Mouse (Mus musculus): Measurements from ENCODE around the gene Akap6.

Akap6 gene

DNA sequence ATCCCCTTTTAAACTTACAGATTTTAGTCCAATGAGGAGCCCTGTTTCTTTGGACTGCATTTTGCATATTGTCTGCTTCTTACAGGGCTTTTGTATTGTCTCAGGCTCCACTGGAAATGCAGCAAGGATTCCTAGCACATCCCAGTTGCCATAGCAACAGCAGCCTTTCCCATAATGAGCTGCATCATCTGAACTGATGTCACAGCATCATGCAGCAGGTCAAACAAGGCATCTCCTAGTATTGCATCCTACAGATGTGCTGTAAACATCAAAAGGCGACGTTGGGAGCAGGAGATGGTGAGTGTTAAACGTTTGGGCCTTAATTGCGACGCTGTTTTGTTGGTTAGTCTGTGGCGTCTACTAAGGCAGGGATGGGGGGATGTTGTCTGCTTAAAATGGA lies at the start of gene Akap6:
Gene Akap6, plus strand, starts transcription at position 238 of the 400 bp plus-strand sequence.
- no peak for DNase-seq (ENCODE audit: low spot score)

DNA sequence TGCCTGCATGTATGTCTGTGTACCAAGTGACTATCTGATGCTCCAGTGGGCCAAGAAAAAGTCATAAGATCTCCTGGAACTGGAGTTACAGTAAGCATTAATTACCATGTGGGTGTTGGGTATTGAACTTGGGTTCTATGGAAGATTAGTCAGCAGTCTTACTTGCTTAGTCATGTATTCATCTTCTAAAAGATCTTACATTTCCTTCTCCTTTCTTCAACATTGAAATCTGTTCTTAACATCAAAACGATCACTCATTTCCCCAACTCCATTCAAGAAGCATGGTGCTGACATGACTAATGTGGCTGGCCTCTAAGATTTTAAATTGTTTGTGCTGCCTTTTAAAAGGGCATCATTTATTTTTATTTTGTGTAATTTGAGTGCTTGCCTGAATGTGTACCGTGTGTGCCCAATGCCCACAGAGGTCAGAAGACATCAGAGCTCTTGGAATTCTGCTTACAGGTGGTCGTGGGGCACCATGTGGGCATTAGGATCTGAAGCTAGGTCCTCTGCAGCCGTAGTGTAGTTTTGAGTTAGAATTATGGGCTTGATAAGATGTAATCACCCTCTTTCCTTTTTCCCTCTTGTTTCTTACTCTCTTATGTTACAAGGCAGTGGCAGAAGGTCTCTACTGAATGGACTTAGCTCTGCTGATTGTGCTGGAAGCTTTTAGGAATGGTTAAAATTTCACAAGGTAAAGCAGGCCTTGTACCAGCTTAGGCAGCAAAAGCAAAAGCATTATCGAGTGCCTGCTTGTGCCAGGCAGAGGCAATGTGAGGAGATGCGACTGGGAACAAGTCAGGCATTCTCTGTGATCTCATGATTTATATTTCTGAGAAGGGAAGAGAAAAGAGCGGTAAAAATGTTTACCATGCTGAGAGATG lies 36.0 kb upstream of the Akap6 start:
- DNase-seq (ENCODE audit: low spot score), result no peak

DNA sequence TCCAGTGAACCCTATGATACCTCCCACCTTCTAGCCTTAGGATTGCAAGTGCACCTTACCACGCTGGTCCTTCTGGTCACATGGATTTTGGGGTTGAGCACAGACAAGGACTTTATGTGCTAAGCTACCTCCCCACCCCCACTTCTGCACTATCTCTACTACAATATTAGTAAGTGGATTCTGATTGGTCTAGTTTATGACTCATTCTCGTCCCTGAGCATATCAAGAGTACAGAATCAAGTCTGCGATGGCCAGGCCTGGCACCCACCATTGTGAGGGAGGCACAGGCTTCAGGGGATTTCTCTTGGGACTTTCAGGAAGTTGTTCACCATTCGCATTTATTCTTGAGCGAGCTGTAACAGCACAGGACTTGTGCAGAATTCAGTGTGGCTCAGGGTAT lies 34.2 kb upstream of the Akap6 start:
- DNase-seq (ENCODE audit: low spot score), result no peak

DNA sequence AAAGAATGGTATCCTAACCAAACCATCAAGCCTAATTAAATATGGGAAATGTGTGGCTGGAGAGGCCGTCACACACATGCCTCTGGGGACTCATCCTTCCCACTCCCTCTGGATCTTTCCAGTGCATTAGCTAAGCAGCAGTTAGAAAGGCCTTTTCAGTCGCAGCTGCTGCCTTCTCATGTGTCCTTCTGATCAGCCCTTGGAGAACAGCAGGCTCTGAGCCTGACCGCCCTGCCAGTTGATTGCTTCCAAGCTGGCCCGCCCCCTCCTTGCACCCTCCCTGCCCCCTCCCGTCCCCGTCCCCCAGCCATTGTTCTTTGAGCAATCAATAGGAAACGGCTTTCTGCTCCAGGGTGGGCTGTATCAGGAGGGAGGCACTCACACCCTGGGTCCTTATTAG lies 27.7 kb upstream of the Akap6 start:
- peak; percentile 6 for DNase-seq (ENCODE audit: low spot score)

DNA sequence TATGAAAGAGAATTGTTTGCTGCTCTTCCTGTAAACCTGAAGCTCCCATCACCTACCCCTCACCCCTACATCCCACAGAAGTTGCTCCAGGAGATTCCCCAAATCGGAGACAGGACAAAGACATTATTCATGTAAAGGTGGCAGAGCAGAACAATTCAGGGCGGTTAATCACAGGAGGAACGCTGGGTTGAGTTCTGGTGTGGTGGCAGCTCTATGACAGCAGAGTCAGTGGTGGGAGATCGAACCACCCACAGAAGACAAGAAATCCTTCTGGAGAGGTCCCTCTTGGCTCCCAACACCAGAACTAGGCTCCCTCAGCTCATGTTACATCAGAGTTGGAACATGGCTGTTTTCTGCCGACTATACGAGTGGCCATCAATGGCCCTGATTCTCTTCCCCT lies 27.2 kb upstream of the Akap6 start:
- DNase-seq (ENCODE audit: low spot score), result no peak

DNA sequence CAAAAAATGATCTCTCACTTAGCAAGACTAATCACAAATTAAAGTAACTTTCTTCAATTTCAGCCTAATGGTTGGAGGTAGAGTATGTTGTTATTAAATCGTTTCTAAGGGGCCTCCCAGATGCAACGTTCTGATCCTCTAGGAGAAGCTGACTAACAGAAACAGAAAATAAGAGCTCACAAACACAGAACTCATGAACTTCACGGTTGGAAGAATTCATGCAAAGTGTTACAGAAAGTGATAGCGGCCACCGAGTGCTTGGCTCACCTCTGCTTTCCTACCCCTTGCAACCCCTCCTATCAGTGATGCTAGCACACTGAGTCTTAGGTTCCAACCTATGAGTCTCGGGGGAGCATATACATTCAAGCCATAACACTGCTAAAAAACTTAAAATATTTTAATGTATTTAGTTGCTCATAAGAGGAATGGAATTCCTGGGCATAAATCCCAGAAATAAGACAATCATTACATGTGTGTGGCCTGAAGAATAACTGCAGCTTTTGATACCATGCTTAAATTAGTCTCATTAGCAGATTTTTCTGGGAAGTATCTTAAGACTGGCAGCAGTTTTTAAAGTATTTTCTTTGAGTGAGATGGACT lies 25.7 kb upstream of the Akap6 start:
- no peak for DNase-seq (ENCODE audit: low spot score)

DNA sequence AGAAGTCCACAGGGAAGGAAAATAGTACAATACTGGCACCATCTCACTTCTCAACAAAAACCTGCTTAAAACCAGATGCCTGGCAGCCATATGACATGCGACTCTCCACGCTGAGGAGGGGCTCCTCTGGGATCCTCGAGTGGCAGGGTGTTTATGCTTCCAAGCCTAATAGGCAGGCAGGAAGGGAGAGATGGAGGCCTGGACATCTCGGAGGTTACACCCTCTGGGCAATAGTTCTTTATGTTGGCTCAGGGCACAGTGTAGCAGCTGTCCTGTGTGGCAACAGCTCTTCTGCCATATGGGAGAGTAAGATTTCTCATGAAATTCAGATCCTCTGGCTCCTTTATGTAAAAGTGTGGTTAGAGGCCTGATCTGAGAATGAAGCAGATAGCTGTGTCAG lies 24.2 kb upstream of the Akap6 start:
- DNase-seq (ENCODE audit: low spot score), result no peak

DNA sequence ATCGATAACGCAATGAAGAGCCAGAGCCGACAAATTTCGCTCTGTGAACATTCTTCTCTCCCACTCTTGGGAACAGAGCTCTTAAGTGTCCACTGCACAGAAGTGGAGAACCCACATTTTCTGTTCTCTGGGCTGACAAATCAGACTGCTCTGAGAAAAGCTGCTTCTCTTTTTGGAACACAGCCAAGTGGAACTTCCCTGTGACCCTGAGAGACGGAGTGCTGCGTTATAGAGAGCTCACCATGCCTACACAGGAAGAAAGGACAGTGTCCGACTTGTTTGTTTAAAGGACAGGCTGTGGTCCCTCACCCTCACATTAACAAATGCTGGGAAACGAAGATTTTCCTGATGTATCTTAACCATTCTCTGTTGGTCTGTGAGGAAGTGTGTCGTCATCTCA lies 11.8 kb upstream of the Akap6 start:
- DNase-seq (ENCODE audit: low spot score), result no peak

DNA sequence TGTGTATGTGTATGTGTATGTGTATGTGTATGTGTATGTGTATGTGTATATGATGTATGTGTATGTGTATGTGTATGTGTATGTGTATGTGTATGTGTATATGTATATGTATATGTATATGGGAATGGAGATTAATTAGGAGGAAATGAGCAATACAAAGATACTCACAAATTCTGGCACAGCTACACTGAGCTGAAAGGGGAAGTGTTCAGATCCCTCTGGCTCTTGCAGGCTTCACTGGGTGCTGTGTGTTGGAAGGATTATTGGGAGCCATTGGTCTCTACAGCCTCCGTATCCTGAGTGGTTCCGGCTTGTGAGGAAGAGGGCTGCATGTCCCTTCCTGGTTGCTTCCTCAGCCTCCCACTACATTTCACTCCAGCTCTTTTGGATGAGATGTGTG lies 10.5 kb upstream of the Akap6 start:
- no peak for DNase-seq (ENCODE audit: low spot score)

DNA sequence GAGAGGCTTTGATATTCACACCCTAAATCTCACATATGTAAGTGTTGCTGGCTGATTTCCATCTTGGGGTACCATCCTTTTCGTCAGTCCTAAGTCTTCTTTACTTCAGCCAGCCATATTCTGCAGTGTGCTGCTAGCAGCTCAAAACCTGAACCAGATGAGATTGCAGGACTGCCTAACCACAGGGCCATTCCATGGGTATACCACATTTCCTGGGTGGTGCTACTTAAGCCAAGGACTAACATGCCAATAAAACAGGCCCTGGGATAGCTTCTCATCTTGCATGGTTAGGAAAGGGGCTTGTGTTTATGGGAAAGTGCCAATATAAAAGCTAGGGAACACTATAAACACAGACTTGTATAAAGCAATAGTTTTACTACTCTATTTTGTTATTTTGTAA lies 7.6 kb upstream of the Akap6 start:
- no peak for DNase-seq (ENCODE audit: low spot score)

DNA sequence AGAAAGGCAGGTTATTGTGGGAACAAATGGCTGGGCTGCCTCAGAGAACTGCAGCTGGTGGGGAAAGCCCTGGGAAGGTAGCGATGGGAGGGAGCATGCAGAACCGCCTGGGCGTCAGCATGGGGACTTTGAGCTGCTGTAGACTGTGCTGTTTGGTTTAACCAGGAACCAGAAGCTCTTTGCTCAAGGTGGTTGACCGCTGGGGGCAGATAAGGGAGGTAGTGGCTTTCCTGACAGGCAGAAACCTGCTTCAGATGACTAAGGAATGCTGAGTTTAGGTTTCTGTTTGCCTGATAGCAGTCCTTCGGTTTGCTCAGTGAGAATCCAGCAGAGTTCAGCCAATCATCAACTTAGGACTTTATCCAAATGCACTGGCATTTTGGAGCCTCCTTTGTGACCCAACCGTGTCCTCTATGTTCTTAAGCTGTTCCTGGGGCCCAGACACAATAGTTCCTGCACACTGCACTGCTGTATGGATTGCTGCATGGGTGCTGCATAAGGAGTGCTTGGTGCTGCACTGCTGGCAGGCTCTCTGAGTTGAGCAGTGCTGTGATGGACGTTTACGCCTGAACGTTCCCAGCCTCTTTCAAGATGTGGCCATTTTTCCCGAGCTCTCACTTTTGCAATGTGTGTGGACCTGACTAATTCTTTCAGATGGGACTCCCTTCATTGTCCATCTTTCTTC lies 6.8 kb upstream of the Akap6 start:
- DNase-seq (ENCODE audit: low spot score), result no peak

DNA sequence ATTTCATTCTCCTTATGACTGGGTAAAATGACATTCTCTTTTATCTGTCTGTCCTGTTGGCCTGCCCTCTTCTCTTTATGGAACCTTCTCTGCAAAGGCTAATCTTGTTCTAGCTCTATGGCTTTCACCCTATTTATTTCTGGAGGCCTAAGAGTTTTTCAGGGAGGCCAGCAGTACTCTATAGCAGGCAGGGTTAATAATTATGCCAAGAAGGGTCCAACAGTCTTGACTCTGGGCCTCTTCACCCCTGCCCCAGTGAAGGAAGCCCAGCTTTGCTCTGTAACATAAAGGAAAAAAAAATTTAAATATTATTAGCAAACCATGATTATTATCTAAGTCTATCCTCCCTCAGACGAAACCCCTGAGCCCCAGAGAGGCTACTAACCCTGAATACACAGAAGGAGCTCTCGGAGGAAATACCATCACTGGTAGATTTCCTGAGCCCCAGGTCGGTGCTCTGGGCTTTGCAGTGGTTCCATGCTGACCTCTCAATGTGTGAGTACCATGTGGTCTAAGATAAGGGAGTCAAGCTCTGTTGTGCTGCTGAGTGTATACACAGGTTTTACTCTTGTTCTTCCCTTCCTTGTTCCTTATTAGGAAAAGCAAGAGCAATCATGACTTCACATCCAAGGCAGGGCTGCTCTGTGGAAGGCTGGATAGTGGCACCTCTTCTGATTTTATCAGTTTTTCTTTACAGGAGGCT lies 1.6 kb upstream of the Akap6 start:
- DNase-seq (ENCODE audit: low spot score), result no peak

DNA sequence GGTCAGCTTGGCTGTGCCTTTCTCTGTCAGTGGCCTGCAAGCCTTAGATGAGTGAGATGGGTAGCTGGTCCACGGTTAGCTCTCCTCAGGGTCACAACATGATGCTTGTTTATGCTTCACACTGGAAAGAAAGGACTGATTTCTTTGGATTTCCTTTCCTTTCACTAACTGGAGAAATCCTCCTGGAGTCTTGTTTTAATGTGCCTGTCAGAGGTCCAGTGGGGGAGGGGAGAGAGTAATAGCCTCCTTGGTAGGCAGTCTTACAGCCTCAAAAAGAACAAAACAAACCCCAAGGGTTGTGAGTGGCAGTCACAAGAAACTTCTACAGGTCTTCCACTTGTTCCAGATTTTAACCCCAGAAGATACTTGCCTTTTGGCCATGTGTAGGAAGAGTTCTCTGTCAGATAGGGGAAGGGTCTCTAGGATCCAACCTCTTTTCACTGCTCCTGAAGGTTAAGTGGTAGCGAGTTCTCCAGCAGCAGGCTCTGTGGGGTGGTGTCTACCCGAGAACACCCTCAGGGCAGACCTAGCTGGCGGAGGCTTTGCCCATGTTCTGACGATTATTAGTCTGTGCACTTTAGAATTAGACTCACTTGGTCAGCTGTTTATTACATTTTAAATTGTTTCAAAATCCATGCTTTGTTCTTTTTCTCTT lies 780 bp upstream of the Akap6 start:
- no peak for DNase-seq (ENCODE audit: low spot score)

DNA sequence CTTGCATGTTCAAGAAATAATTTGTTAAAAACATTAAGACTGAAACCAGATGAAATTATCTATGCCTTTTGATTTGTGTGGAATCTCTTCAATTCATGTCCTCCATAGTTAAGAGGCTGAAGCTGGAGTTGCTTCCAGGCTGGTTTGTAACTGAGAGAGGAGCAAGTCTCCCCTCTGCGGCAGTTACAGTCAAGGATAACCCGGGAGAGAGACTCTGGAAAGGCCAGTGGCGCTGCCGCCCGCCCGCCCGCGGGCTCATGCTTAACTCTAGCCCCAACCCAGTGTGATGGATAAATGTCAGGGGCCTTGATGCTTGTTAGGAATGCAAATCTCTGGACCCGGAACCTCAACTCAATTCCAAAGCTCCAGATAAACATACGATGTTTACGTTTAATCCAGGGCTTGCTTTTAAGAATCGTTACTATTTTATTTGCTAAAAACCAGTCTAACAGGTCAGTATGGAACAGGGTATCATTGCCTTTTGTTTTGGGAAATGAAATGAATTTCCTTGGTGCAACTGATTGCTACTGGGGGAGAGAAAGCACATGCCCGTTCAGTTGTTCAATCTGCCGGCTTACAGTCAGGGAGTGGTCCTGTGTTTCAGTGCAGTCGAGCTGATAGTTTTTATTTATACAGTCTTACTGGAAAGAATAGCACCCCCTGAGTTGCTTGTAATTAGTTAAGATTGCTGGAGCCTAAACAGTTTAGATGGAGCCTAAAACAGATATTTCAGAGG lies 946 bp downstream of the Akap6 start:
- no peak for DNase-seq (ENCODE audit: low spot score)

DNA sequence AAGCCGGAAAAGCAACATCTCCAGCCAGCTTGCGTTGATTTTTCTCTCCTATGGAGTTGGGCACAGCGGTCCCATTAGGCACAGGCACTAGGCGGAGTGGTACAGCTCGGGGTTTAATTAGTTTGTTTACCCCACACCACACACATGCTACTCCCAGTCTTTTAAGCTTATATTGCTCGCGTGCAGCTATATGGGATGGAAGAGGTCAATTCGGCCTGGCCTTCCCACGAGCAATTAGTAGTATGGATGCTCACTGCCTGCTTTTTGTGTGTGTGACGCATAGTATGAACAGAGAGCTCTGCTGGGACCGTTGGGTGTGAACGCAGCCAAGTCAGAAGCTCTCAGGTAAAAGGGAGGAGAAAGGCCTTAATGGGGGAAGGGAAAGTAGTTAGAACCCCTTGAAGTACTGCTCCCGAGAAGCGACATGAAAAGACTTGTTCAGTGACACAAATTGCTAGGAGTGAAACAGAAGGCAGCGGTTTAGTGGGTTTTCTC lies 1.6 kb downstream of the Akap6 start:
- no peak for DNase-seq (ENCODE audit: low spot score)

DNA sequence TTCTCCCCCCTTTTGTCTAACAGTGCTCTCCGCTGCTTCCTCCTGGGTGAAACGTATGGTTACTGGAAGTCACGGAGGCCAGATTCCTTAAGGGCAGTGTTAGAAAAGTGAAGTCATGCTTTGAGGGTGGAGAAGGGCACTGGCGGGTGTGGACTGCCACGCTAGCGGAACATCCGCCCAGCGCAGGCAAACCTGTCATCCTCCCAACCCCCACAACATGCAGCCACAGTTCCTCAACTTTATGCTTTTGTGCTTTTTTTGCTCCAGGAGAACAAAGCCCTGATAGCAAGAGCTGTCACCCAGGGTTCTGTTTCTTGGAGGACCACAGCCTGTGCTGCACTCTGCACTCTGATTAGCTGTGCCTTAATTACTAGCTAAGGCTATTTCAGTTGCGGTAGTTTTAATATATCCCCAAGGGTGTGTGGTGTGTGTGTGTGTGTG lies 2.0 kb downstream of the Akap6 start:
- DNase-seq (ENCODE audit: low spot score), result no peak

DNA sequence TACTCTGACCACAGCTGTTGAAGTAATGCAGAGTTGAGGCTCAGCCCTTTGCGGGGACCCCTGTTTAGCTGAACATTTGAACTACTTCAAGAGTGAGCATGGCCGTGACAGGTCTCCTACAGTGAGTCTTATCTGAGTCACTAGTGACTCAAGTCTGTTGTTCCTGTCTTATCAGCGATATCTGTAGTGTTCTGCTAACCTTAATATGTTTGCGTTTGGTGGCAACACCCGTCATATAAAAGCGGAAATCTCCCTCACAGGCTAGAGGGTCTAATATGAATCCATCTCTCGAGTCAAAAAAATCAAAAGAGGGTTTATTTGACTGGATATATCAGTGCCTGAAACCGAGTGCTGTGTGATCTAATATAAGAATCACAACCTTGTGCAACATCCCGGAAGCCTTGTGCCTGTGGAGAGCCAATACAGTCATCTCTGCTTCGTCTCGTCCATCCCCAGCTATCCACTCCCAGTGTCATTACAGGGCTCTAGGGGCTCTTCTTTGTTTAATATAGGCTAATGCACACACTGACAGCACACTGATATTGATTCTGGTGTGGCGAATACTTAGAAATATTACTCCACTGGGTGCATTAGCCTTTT lies 3.3 kb downstream of the Akap6 start:
- no peak for DNase-seq (ENCODE audit: low spot score)

DNA sequence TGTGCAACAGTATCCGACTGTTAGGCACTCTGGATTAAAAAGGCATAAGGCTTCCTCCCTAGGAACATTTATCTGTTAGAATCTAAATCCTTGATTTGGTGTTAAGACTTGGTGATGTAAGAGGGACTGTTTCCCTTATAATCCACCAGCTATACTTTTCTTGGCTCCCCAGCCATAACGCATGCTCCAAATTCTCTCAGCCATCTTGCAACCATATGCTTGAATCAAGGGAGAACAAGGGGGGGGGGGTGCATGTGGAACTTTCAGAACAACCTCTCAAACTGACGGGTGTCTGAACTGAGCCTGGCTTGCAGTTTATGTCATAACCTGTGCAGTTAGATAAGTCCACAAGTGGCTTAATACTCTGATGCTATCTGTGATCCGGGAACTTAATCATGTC lies 4.9 kb downstream of the Akap6 start:
- DNase-seq (ENCODE audit: low spot score), result no peak

DNA sequence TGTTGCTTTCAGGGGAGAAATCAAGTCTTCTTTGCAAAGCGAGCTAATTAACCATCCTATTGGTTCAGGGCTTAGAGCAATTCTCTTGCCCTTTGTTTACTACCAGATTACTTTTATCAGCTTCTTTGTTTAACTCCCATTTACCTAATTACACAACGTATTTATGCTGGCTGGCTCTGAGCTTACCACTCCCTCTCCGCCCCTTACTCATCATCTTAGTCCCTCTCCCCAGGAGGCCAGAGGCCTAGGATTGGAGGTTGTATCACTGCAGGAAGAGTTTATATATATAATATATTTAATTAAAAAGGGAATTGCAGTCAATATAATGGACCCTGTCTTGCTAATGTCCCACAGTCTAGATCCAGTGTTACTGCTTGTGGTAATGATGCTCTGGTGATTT lies 5.6 kb downstream of the Akap6 start:
- DNase-seq (ENCODE audit: low spot score), result no peak

DNA sequence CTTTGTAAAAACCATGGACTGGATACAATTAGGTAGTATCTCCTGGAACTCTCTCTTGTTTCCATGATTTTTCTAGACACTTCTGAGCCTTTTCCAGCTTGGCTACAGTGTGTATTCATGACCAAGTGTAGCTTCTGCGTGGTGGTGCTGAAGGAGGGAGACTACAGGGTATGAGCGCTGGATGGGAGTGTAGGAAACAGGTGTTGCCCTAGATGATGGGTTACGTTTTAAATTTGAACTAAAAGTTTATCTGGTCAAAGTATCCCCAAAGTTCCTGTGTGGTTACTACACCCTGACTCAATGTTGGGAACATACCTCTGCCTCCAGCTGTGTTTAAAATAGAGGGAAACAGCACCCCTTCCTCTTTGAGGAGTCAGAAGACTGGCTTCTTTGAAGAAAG lies 12.2 kb downstream of the Akap6 start:
- no peak for DNase-seq (ENCODE audit: low spot score)
